Mouse (Mus musculus) lung, adult 2 months (tissue): ENCODE measurements around the gene Try10. TPM values are rescaled to one million over a fixed set of nuclear protein-coding genes. Genes with fewer than 3 reads are reported as not detected.
"Not testable (repeated sequence)": the region's sequence is repeated elsewhere in the genome, so short reads cannot be mapped to it uniquely, and the experiment has no call there.

ENCODE experiments used
- DNase-seq: peaks from one replicate; pipeline ENCODE4 v3.0.0; 2022
- H3K4me1 ChIP-seq: fragments of 200-500 bp; 2 replicates; pipeline ENCODE4 v1.6.1; 2011; ENCODE audit warnings: low read length; ENCODE audit not compliant: control insufficient read depth, insufficient read depth
- H3K4me3 ChIP-seq: fragments of 200-500 bp; replicated peaks from 2 replicates; pipeline ENCODE3; 2011; ENCODE audit warnings: low read depth, mild to moderate bottlenecking, control low read depth, low read length; ENCODE audit errors: extremely low read depth
- CTCF ChIP-seq: fragments of 200-500 bp; IDR thresholded peaks from 2 replicates; pipeline ENCODE4 v1.5.1; 2011; ENCODE audit warnings: mild to moderate bottlenecking, low read length, control low read depth; ENCODE audit not compliant: insufficient read depth
- POLR2A ChIP-seq: fragments of 200-500 bp; IDR thresholded peaks from 2 replicates; pipeline ENCODE4 v1.6.1; 2011; ENCODE audit warnings: low read depth, mild to moderate bottlenecking, control low read depth, low read length, borderline replicate concordance; ENCODE audit errors: extremely low read depth
- WGBS: fragments of 180-500 bp; shearing (Covaris S2); methylation state at CpG from one replicate; pipeline ENCODE4 v1.1.7; 2018; 5-methylcytosine and 5-hydroxymethylcytosine counted together
- polyA plus RNA-seq: library from polyadenylated mRNA; depleted of rRNA; stranded (reverse); fragments of >200 nt; gene quantifications from 2 replicates; pipeline ENCODE4 v1.2.3, GENCODE M21; 2012; rRNA removed

Try10 gene
- not detected in 2 replicates for polyA plus RNA-seq

GRCm38 (mm10) chr6:41353932-41354331, at the start of gene Try10:
Gene Try10 (plus strand): TSS chr6:41354105.
- no peak within 1 kb of the TSS for H3K4me3 ChIP-seq
- no peak for TF ChIP-seq POLR2A
- no peak for TF ChIP-seq CTCF
- H3K4me1 ChIP-seq, result no peaks in the 10 kb centered on the region
- 64% methylated on average over 2 of the region's 2 CpGs for whole genome bisulfite sequencing
- no peak for DNase-seq

- DNase-seq, H3K4me3 ChIP-seq, H3K4me1 ChIP-seq: not testable (repeated sequence)
- WGBS, result 50% methylated on average over 3 of the region's 3 CpGs
Observed at GRCm38 (mm10) chr6:41316741-41317140, 37.2 kb upstream of the Try10 start, which contains the start of gene Try5. Gene Try5 (minus strand): TSS chr6:41316841.

GRCm38 (mm10) chr6:41373772-41374171, 19.9 kb downstream of the Try10 start:
- not testable (repeated sequence) for DNase-seq, H3K4me1 ChIP-seq, H3K4me3 ChIP-seq
- WGBS, result 67% methylated on average over 2 of the region's 2 CpGs

- DNase-seq, H3K4me3 ChIP-seq, H3K4me1 ChIP-seq: not testable (repeated sequence)
Observed at GRCm38 (mm10) chr6:41377578-41377977, 23.7 kb downstream of the Try10 start, which contains the start of gene Prss3. Gene Prss3 (minus strand): TSS chr6:41377678.

- TF ChIP-seq CTCF (no peak), POLR2A (no peak)
- H3K4me3 ChIP-seq, result no peak overlapping the region
- no peaks in the 10 kb centered on the region for H3K4me1 ChIP-seq
- no peak for DNase-seq
- WGBS, result 72% methylated on average over 2 of the region's 2 CpGs
Observed at GRCm38 (mm10) chr6:41386781-41387180, 32.9 kb downstream of the Try10 start.

GRCm38 (mm10) chr6:41391640-41392039, 37.7 kb downstream of the Try10 start:
- not testable (repeated sequence) for H3K4me3 ChIP-seq, H3K4me1 ChIP-seq, DNase-seq
- 65% methylated on average over 1 of the region's 1 CpGs for WGBS

- DNase-seq, H3K4me1 ChIP-seq, H3K4me3 ChIP-seq: not testable (repeated sequence)
Observed at GRCm38 (mm10) chr6:41392056-41392455, 38.2 kb downstream of the Try10 start, which contains the start of gene Gm5771. Gene Gm5771 (plus strand): TSS chr6:41392356.

Other genes starting within 250 kb of the Try10 start
- 0.37 and 14.4 TPM in 2 replicates for gene Try4, start 51.8 kb upstream of the Try10 start, polyA plus RNA-seq
- gene Try5, start 37.3 kb upstream of the Try10 start, polyA plus RNA-seq, result 4.7 TPM in 1 of 2 replicates, not detected in the other
- gene Prss3, start 23.6 kb downstream of the Try10 start, polyA plus RNA-seq, result 0.29 TPM in 1 of 2 replicates, not detected in the other
- gene Gm5771, start 38.3 kb downstream of the Try10 start, polyA plus RNA-seq, result not detected in 2 replicates
- gene Gm10334, start 92.0 kb downstream of the Try10 start, polyA plus RNA-seq, result not detected in 2 replicates
- gene Prss1, start 104.8 kb downstream of the Try10 start, polyA plus RNA-seq, result not detected in 2 replicates
- gene Prss2, start 167.7 kb downstream of the Try10 start, polyA plus RNA-seq, result 0.46 and 17.9 TPM in 2 replicates